Mouse (Mus musculus): ENCODE measurements around the gene Rtbdn. TPM values are rescaled to one million over a fixed set of nuclear protein-coding genes. Genes with fewer than 3 reads are reported as not detected.

Gene Rtbdn
- polyA plus RNA-seq, 1 experiment from 2014 or later, result 0.20 TPM

DNA sequence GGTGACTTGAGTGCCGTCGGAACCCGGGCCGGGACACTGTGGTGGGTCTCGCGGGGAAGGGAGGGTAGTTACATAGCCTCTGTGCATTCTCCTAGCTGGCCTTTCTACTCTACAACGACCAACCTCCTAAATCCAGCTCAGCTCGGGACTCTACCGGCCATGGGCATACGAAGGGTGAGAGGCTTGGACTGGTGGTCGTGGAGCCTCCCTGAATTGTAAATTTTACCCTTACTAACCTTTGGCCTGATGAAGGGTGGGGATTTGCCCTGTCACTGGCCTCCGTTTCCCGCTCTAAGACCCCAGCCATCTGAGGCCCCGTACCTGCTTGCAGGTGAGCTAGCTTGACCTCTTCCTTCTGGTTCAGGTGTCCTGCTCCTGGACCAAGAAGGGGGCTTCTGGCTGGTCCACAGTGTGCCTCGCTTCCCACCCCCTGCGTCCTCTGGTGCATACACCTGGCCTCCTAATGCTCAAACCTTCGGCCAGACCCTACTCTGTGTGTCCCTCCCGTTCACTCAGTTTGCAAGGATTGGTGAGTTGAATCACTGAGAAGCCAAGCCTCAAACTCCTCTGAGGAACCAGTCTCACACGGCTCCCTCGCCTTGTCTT is 37.5 kb upstream of the Rtbdn start:
- 43% methylated on average over 20 of the region's 20 CpGs for WGBS
- no peak overlapping the region for H3K27ac ChIP-seq (ENCODE audit: poor library complexity, severe bottlenecking)
- ATAC-seq (ENCODE audit: insufficient number of reproducible peaks, low FRiP score), result peak; percentile 5; the same call in 1 of the 2 replicates
- H3K27me3 ChIP-seq (replicated peaks), result peaks cover 57% of the 10 kb centered on the region
- H3K4me1 ChIP-seq (replicated peaks), result peaks cover 18% of the 10 kb centered on the region
- H3K9ac ChIP-seq, result peak overlapping the region; percentile 80; the same call in 1 of the 2 replicates
- H3K4me3 ChIP-seq, result peak overlapping the region; percentile 62
- H3K9me3 ChIP-seq (replicated peaks), result 0 out of 2 replicates have a peak, but pooled peaks cover 4% of the 10 kb centered on the region
- no peaks in the 10 kb centered on the region for H3K36me3 ChIP-seq
- H3K4me2 ChIP-seq, result peak overlapping the region; percentile 92

DNA sequence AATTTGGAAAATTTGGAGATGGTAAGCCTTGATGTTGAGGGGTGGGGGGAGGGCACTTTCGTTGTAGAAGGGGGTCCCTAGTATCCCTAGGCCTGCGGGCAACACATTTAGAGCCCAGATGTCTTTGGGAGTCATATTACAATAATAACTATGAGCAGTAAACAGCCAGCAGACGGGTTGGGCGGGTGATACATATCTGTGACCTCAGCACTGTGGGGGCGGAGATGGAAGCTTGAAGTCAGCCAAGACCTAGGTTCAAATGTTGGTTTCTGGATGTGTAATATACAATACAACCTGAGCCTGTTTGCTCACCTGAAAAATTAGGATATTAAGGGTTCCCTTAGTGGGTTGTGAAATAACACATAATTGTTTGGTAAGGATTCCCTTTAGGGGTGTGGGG is 36.8 kb upstream of the Rtbdn start:
- Histone ChIP-seq H3K9ac (no peak overlapping the region), H3K4me3 (no peak overlapping the region), H3K27ac (ENCODE audit: poor library complexity, severe bottlenecking) (no peak overlapping the region), H3K27me3 (replicated peaks) (peaks cover 60% of the 10 kb centered on the region), H3K36me3 (no peaks in the 10 kb centered on the region), H3K9me3 (replicated peaks) (0 out of 2 replicates have a peak, but pooled peaks cover 4% of the 10 kb centered on the region), H3K4me2 (no peak overlapping the region), H3K4me1 (replicated peaks) (peaks cover 18% of the 10 kb centered on the region)
- ATAC-seq (ENCODE audit: insufficient number of reproducible peaks, low FRiP score), result no peak
- 76% methylated on average over 5 of the region's 5 CpGs for WGBS

DNA sequence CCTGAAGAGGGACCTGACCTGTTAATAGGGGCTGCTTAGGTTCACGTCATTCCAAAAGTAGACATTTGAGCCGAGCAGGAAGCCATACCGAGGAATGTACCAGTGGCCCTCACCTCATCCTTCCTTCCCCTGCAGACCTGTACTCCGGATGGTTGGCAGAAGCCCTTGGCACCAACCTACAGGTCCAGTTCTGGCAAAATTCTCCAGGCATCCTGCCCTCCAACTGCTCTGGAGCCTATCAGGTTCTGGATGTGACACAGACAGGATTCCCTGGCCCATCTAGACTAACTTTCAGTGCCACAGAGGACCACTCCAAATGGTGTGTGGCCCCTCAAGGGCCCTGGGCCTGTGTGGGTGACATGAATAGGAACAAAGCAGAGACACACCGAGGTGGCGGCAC is 36.2 kb upstream of the Rtbdn start:
- Histone ChIP-seq H3K4me3 (no peak overlapping the region), H3K9ac (no peak overlapping the region), H3K4me2 (no peak overlapping the region), H3K27me3 (replicated peaks) (peaks cover 66% of the 10 kb centered on the region), H3K36me3 (no peaks in the 10 kb centered on the region), H3K4me1 (replicated peaks) (peaks cover 18% of the 10 kb centered on the region), H3K9me3 (replicated peaks) (0 out of 2 replicates have a peak, but pooled peaks cover 4% of the 10 kb centered on the region), H3K27ac (ENCODE audit: poor library complexity, severe bottlenecking) (no peak overlapping the region)
- no peak for ATAC-seq (ENCODE audit: insufficient number of reproducible peaks, low FRiP score)
- 78% methylated on average over 6 of the region's 6 CpGs for WGBS

DNA sequence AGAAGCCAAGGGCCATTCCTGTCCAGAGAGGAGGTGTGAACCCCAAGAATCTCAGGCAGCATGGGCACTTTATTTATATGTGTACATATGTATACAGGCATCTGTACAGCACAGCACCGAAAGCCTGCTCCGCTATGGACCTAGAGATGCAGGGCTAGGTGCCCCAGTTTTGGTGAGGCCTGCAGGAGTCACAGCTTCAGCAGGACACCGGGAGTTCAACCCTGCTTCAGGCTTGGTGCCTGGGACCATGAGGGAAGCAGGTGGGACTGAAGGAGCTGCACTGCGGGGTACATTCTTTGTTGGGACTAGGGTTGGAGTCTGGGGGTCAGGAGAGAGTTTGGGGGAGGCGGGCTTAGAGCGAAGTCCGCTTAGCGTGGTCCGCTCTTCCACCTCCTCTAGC is 34.9 kb upstream of the Rtbdn start:
- H3K4me2 ChIP-seq, result no peak overlapping the region
- no peak overlapping the region for H3K4me3 ChIP-seq
- 76% methylated on average over 9 of the region's 9 CpGs for WGBS

DNA sequence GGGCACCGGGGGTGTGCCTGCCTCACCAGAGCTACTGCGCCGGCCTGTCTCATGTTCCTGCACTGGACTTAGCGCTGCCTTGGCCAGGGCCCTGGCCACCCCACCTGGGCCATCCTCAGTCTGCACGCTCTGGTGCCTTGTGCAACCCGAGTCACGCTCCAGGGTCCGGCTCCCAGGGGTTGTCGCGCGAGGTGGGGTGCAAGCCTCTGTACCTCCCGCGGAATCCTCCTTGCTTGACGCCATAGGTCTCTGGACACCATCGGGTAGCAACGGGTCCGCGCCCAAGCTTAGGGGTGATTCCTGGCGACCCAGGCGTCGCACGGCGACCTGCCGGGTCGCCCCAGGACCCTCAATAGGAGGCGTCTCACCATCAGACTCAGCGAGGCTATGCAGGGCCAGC is 34.4 kb upstream of the Rtbdn start:
- 18% methylated on average over 27 of the region's 27 CpGs for WGBS
- Histone ChIP-seq H3K27ac (ENCODE audit: poor library complexity, severe bottlenecking) (no peak overlapping the region), H3K4me2 (peak overlapping the region; percentile 82), H3K36me3 (no peaks in the 10 kb centered on the region), H3K4me1 (replicated peaks) (peaks cover 18% of the 10 kb centered on the region), H3K27me3 (replicated peaks) (peaks cover 85% of the 10 kb centered on the region), H3K9me3 (replicated peaks) (0 out of 2 replicates have a peak, but pooled peaks cover 4% of the 10 kb centered on the region), H3K4me3 (peak overlapping the region; percentile 49), H3K9ac (peak overlapping the region; percentile 58; the same call in 1 of the 2 replicates)
- no peak for ATAC-seq (ENCODE audit: insufficient number of reproducible peaks, low FRiP score)

More for the DNA sequence above, 34.9 kb upstream of the Rtbdn start:
- Histone ChIP-seq H3K4me1 (replicated peaks) (peaks cover 18% of the 10 kb centered on the region), H3K36me3 (no peaks in the 10 kb centered on the region), H3K9me3 (replicated peaks) (0 out of 2 replicates have a peak, but pooled peaks cover 4% of the 10 kb centered on the region), H3K27me3 (replicated peaks) (peaks cover 79% of the 10 kb centered on the region), H3K27ac (ENCODE audit: poor library complexity, severe bottlenecking) (no peak overlapping the region), H3K9ac (no peak overlapping the region)
- no peak for ATAC-seq (ENCODE audit: insufficient number of reproducible peaks, low FRiP score)

DNA sequence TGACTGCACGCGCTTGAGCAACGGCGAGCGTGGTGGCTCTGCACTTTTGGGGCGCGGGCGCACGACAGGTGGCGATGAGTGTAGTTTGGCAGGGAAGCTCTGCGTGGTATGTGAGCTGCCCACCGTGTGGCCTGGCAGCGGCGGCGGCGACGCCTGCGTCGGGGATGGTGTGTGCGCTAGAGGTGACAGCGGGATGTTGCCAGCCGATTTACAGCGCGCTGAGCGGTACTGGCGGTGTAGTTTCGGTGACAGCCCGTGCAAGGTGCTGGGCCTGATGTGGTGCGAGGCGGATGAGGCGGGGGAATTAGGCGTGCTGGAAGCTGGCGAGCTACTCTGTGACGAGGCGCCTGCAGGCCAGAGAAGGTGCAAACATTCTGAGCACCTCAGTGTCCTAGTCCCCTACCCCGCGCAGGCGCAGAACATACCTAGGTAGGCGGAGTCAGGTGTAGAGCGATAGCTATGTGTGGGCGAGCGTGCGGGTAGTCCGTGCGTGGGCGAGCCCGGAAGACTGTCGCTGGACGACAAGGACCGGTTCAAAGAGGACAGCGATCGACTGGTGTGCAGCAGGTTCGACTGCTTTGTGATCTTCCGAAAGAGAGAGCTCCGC is 33.8 kb upstream of the Rtbdn start:
- peak; percentile 77 for ATAC-seq (ENCODE audit: insufficient number of reproducible peaks, low FRiP score)

DNA sequence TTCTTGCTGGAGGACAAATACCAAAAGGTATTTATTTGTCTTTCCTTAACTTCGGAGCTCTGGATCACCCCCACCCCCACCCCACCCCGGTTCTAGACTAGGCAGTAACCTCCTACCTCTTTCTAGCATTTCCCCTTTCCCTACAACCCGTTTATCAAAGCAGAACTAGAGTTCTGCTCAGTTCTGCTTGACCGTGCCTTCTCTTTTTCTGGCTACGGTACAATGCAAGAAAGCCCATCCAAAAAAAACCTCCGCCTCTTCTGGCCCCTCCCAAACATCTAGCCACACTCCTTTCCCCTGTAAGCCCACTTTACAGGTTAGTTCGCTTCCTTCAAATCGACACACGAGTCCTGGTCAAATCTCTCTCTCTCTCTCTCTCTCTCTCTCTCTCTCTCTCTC is 33.3 kb upstream of the Rtbdn start:
- Histone ChIP-seq H3K4me3 (peak overlapping the region; percentile 49), H3K9me3 (replicated peaks) (0 out of 2 replicates have a peak, but pooled peaks cover 4% of the 10 kb centered on the region), H3K4me2 (peak overlapping the region; percentile 82), H3K4me1 (replicated peaks) (peaks cover 18% of the 10 kb centered on the region), H3K9ac (peak overlapping the region; percentile 58), H3K27me3 (replicated peaks) (peaks cover 96% of the 10 kb centered on the region), H3K36me3 (no peaks in the 10 kb centered on the region), H3K27ac (ENCODE audit: poor library complexity, severe bottlenecking) (no peak overlapping the region)
- ATAC-seq (ENCODE audit: insufficient number of reproducible peaks, low FRiP score), result no peak
- 16% methylated on average over 9 of the region's 9 CpGs for WGBS

More for the DNA sequence above, 33.8 kb upstream of the Rtbdn start:
- peak overlapping the region; percentile 49 for H3K4me3 ChIP-seq
- peaks cover 18% of the 10 kb centered on the region for H3K4me1 ChIP-seq (replicated peaks)
- no peak overlapping the region for H3K27ac ChIP-seq (ENCODE audit: poor library complexity, severe bottlenecking)
- 0 out of 2 replicates have a peak, but pooled peaks cover 4% of the 10 kb centered on the region for H3K9me3 ChIP-seq (replicated peaks)
- no peaks in the 10 kb centered on the region for H3K36me3 ChIP-seq
- peaks cover 91% of the 10 kb centered on the region for H3K27me3 ChIP-seq (replicated peaks)
- H3K4me2 ChIP-seq, result peak overlapping the region; percentile 82
- WGBS, result under 1% methylated on average over 55 of the region's 55 CpGs
- H3K9ac ChIP-seq, result peak overlapping the region; percentile 58

DNA sequence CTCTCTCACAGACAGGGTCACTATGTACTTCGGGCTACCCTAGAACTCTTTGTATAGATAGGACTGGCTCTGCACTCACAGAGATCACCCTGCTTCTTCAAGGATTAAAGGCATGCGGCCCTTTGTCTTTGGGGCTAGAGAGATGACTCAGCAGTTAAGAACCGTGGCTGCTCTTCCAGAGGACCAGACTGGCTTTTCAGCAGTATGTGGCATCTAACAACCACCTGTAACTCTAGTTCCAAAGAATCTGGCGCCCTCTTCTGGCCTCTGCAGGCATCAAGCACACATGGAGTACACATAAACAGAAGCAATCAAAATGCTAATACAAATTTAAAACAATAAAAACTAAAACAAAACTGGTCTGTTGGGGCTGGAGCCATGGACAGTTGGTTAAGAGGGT is 32.8 kb upstream of the Rtbdn start:
- Histone ChIP-seq H3K4me2 (peak overlapping the region; percentile 82; the same call in 1 of the 2 replicates), H3K9me3 (replicated peaks) (0 out of 2 replicates have a peak, but pooled peaks cover 4% of the 10 kb centered on the region), H3K27me3 (replicated peaks) (peaks cover 99% of the 10 kb centered on the region), H3K36me3 (no peaks in the 10 kb centered on the region), H3K27ac (ENCODE audit: poor library complexity, severe bottlenecking) (no peak overlapping the region), H3K4me1 (replicated peaks) (peaks cover 15% of the 10 kb centered on the region), H3K4me3 (peak overlapping the region; percentile 49), H3K9ac (no peak overlapping the region)
- WGBS, result 33% methylated on average over 4 of the region's 4 CpGs
- no peak for ATAC-seq (ENCODE audit: insufficient number of reproducible peaks, low FRiP score)

DNA sequence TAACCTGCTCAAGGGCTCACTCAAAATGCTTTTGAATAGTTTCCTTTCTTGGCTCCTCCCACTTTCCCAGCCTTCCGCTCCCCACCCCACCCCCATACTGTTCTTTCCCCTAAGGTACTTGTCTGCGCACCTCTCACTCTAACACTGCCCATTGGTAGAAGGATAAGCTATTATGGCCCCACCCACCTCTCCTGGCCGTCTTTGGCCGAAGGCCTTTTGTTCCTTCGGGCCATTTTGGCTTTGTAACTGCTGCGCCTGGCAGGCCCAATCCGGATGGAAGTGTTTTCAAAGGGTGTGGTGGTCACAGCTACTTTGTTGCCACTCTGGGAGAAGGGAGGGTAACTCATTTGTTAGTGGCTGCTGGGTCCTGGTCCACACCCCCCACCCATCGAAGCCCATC is 31.5 kb upstream of the Rtbdn start:
- no peak overlapping the region for H3K4me3 ChIP-seq
- peaks cover 99% of the 10 kb centered on the region for H3K27me3 ChIP-seq (replicated peaks)
- no peak overlapping the region for H3K9ac ChIP-seq
- H3K9me3 ChIP-seq (replicated peaks), result 0 out of 2 replicates have a peak, but pooled peaks cover 4% of the 10 kb centered on the region
- H3K36me3 ChIP-seq, result no peaks in the 10 kb centered on the region
- no peak overlapping the region for H3K4me2 ChIP-seq
- no peak for ATAC-seq (ENCODE audit: insufficient number of reproducible peaks, low FRiP score)
- 89% methylated on average over 8 of the region's 8 CpGs for WGBS
- no peak overlapping the region for H3K27ac ChIP-seq (ENCODE audit: poor library complexity, severe bottlenecking)
- peaks cover 12% of the 10 kb centered on the region for H3K4me1 ChIP-seq (replicated peaks)

DNA sequence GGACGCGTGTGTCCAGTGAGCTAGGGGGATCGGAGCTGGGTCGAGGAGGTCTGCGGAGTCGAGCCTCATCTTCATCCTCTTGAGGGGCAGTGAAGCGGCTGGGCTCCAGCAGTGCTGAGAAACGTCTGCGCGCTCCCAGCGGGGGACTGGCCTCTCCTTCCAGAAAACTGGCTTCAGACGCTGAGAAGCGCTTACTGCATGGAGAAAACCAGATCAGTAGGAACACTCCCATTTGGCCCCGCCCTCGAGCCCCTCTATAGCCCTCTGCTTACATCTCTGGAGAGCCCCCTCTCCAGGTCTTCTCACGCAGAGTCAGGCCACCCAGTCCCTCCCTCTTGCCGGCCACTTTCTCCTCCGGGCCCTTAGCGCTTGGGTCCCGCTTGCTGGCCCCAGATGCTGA is 29.0 kb upstream of the Rtbdn start:
- Histone ChIP-seq H3K36me3 (no peaks in the 10 kb centered on the region), H3K4me2 (no peak overlapping the region), H3K27me3 (replicated peaks) (peaks cover 87% of the 10 kb centered on the region), H3K9ac (no peak overlapping the region), H3K9me3 (replicated peaks) (0 out of 2 replicates have a peak, but pooled peaks cover 4% of the 10 kb centered on the region), H3K4me3 (no peak overlapping the region), H3K27ac (ENCODE audit: poor library complexity, severe bottlenecking) (no peak overlapping the region), H3K4me1 (replicated peaks) (peaks cover 11% of the 10 kb centered on the region)
- 24% methylated on average over 20 of the region's 20 CpGs for WGBS
- ATAC-seq (ENCODE audit: insufficient number of reproducible peaks, low FRiP score), result no peak

DNA sequence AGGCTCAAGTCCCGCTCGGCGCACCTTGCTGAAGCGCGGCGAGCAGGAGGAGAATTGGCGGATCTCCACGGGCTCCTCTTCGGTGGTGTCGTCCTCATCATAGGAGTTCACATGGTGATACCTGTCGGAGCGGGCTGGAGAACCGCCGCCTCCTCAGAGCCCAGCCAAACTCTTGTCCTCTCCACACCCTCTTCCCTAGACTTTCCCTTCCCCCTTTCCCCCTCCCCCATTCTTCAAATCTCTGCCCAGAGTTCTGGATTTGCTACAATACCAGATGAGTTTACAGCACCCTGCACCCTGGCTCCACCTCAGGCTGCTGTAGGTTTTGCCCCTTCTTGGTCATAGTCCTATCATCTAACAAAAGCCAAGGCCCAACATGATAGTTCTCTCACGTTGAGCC is 28.1 kb upstream of the Rtbdn start:
- H3K27ac ChIP-seq (ENCODE audit: poor library complexity, severe bottlenecking), result no peak overlapping the region
- H3K4me2 ChIP-seq, result no peak overlapping the region
- peaks cover 82% of the 10 kb centered on the region for H3K27me3 ChIP-seq (replicated peaks)
- no peak for ATAC-seq (ENCODE audit: insufficient number of reproducible peaks, low FRiP score)
- H3K4me3 ChIP-seq, result no peak overlapping the region
- no peaks in the 10 kb centered on the region for H3K36me3 ChIP-seq
- H3K4me1 ChIP-seq (replicated peaks), result peaks cover 5% of the 10 kb centered on the region; the same call in 1 of the 2 replicates
- H3K9me3 ChIP-seq (replicated peaks), result 0 out of 2 replicates have a peak, but pooled peaks cover 4% of the 10 kb centered on the region
- H3K9ac ChIP-seq, result no peak overlapping the region
- 89% methylated on average over 15 of the region's 15 CpGs for WGBS

All from heart, embryonic 12.5 days (tissue).